Mouse (Mus musculus): ENCODE results near the gene Mdp1. TPM values are rescaled to one million over a fixed set of nuclear protein-coding genes. Genes with fewer than 3 reads are reported as not detected.

Mdp1 gene
- polyA plus RNA-seq, 1 experiment: 50.4 TPM

DNA sequence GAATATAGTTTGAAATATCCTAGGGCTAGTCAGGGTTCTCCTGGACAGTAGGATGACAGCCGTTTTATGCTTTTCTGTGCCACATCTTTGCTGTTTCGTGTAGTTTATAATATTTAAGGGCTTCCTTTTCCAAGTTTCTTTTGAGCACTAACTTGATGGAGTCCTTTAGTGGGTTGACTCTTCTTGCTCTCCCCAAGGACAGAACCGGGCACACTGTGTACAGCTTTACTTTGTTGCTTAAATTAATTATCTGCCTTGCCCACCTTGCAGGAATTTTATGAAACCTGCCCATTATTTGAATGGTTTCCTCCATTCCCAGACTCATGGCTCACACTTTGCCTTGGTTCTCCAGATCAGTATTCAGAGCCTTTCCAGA is 21.8 kb upstream of the Mdp1 start:
- H3K4me3 ChIP-seq (replicated peaks; ENCODE audit: control insufficient read depth, low read depth, low read length): peak overlapping the region; percentile 74
- TF ChIP-seq CTCF (IDR thresholded peaks at IDR 0.05; ENCODE audit: control insufficient read depth, insufficient read depth, low read length) (no peak), POLR2A (IDR thresholded peaks at IDR 0.05; ENCODE audit: borderline replicate concordance, control insufficient read depth, low read depth, low read length) (no peak)
- no peaks in the 10 kb centered on the region for H3K4me1 ChIP-seq (ENCODE audit: control insufficient read depth, insufficient read depth, low read length)
- H3K27ac ChIP-seq (ENCODE audit: control insufficient read depth, insufficient read depth, low read depth, low read length, poor library complexity): peak overlapping the region; percentile 96
- 8% methylated on average over 3 of the region's 3 CpGs for WGBS

DNA sequence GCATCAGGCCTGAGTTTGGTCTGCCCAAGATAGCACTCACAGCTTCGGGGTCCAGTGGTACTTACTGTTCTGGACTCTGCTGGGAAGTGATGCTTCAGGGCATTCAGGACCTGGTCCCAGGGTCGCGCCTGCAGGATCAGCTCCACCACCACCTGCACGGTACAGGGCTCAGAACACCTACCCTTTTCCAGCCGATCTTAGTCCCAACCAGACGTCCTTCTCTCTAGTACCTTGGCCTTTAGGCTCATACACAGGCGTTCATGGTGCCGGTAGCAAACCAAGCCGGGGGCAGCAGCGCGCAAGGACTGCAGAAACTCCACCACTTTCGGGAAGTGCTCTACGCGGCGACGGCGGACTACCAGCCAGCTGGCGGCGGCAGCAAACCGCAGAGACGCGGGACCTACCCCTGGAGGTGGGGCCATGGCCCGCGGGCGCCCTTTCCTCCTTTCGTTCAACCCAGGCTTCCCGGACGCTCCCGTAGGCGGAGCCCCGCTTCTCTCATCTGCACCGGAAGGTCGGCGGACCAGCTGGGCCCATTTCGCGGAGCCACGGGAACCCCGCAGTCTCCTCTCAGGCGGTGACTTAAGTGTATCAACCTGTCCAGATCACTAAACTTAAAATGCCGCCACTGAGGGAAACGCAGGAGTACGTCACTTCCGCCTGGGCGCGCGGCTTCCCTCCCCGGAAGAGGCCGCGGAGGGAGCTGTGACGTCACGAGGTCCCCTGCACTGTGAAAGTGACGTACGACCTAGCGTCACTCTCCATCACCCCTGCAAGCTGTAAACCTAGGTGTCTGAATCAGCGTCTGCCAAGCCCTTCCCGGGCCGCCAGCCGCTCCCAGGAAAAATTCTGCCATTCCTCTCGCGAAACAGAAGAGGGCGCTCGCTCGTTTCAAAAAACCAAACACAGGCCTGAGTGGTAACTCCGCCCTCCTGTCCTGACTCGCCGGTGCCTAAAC is 21.1 kb upstream of the Mdp1 start, which contains the start of gene Tinf2:
Tinf2 (minus strand) TSS at position 661 of the 958 bp plus-strand sequence.
- peak; percentile 67 for TF ChIP-seq CTCF (IDR thresholded peaks at IDR 0.05; ENCODE audit: control insufficient read depth, insufficient read depth, low read length)
- TF ChIP-seq POLR2A (IDR thresholded peaks at IDR 0.05; ENCODE audit: borderline replicate concordance, control insufficient read depth, low read depth, low read length): peak; percentile 58; the same call in 1 of the 2 replicates
- peak within 1 kb of the TSS; percentile 96 for H3K27ac ChIP-seq (ENCODE audit: control insufficient read depth, insufficient read depth, low read depth, low read length, poor library complexity)
- no peaks in the 10 kb centered on the region for H3K4me1 ChIP-seq (ENCODE audit: control insufficient read depth, insufficient read depth, low read length)
- H3K4me3 ChIP-seq (replicated peaks; ENCODE audit: control insufficient read depth, low read depth, low read length): peak within 1 kb of the TSS; percentile 74
- under 1% methylated on average over 66 of the region's 66 CpGs for WGBS

DNA sequence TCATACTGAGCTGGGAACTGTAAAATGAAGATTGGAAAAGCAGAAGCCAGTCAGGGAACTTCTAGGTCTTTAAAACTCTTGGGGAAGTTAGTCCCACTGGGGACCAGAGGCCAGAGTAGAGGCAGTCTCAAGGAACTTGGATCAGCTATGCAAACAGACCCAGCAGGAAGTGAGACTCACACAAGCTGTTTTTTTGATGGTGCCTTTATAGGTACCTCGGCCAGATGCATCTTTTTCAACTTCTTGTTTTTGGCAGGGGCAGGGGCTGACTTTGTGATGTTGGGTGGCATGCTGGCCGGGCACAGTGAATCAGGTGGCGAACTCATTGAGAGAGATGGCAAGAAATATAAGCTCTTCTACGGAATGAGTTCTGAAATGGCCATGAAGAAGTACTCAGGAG is 17.3 kb upstream of the Mdp1 start:
- 66% methylated on average over 4 of the region's 4 CpGs for WGBS
- no peak overlapping the region for H3K4me3 ChIP-seq (replicated peaks; ENCODE audit: control insufficient read depth, low read depth, low read length)
- no peak overlapping the region for H3K27ac ChIP-seq (ENCODE audit: control insufficient read depth, insufficient read depth, low read depth, low read length, poor library complexity)
- no peaks in the 10 kb centered on the region for H3K4me1 ChIP-seq (ENCODE audit: control insufficient read depth, insufficient read depth, low read length)
- no peak for TF ChIP-seq POLR2A (IDR thresholded peaks at IDR 0.05; ENCODE audit: borderline replicate concordance, control insufficient read depth, low read depth, low read length)
- no peak for TF ChIP-seq CTCF (IDR thresholded peaks at IDR 0.05; ENCODE audit: control insufficient read depth, insufficient read depth, low read length)

DNA sequence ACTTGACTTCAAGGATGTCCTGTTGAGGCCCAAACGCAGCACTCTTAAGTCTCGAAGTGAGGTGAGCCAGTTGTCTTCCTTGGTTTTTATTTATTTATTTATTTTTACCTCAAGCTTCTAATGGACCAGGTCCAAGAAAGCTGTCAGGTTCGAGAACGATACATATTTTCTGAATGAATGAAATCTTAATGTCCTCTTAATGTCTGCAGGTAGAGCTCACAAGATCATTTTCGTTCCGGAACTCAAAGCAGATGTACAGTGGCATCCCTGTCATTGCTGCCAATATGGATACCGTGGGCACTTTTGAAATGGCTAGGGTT is 12.4 kb upstream of the Mdp1 start:
- WGBS: 53% methylated on average over 7 of the region's 7 CpGs
- Histone ChIP-seq H3K4me3 (replicated peaks; ENCODE audit: control insufficient read depth, low read depth, low read length) (peak overlapping the region; percentile 75), H3K4me1 (ENCODE audit: control insufficient read depth, insufficient read depth, low read length) (no peaks in the 10 kb centered on the region; the same call in 1 of the 2 replicates), H3K27ac (ENCODE audit: control insufficient read depth, insufficient read depth, low read depth, low read length, poor library complexity) (no peak overlapping the region)
- TF ChIP-seq CTCF (IDR thresholded peaks at IDR 0.05; ENCODE audit: control insufficient read depth, insufficient read depth, low read length): no peak
- no peak for TF ChIP-seq POLR2A (IDR thresholded peaks at IDR 0.05; ENCODE audit: borderline replicate concordance, control insufficient read depth, low read depth, low read length)

DNA sequence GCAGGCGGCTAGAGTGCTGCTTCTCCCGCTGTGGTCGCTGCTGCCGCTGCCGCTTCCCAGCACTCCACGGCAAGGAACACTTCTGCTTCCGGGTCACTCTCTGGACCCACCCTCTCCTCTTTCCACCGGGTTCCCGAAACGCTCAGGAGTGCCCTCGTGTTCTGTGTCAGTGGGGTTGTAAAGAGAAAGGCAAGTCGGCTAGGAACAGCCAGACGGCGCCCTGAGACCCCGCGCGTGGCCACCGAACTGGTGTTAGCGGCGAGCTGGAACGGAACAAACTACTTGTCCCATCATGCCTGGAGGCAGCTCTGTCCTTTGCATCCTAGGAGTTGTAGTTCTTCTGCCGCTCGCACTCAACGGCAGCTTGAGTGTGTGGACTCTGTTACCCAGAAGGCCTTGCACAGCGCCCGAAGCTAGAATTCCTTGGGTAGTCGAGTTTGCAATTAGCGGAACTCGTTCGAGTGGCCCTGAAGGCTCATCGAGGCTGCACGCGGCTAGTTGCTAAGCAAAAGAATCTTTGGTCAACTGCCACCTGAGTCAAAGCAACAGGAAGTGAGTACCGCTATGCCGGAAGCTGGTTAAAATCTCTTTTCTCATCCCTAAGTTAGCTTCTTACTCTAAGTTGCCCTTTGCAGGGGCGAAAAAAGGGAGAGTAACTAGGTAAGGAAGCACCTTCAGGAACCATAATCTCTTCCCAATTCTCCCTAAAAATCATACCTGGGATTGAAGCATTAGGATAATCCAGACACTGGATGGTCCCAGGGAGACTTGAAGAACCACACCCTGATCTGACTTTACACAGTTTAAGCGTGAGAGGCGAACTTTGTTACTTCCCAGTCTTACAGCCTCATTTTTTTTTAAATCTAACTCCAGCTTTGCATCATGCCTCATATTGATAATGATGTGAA is 11.8 kb upstream of the Mdp1 start, which contains the start of the genes Gmpr2 and Nedd8:
Gmpr2 (plus strand) TSS at position 109 of the 908 bp plus-strand sequence.
Nedd8 (minus strand) TSS at position 292 of the 908 bp plus-strand sequence.
- Histone ChIP-seq H3K4me1 (ENCODE audit: control insufficient read depth, insufficient read depth, low read length) (no peaks in the 10 kb centered on the region; the same call in 1 of the 2 replicates), H3K27ac (ENCODE audit: control insufficient read depth, insufficient read depth, low read depth, low read length, poor library complexity) (peak within 1 kb of the TSS; percentile 80), H3K4me3 (replicated peaks; ENCODE audit: control insufficient read depth, low read depth, low read length) (peak within 1 kb of the TSS; percentile 75)
- under 1% methylated on average over 38 of the region's 38 CpGs for WGBS
- TF ChIP-seq CTCF (IDR thresholded peaks at IDR 0.05; ENCODE audit: control insufficient read depth, insufficient read depth, low read length) (0 out of 2 replicates have a peak, but pooled peaks have one; percentile 7), POLR2A (IDR thresholded peaks at IDR 0.05; ENCODE audit: borderline replicate concordance, control insufficient read depth, low read depth, low read length) (peak; percentile 63; the same call in 1 of the 2 replicates)

DNA sequence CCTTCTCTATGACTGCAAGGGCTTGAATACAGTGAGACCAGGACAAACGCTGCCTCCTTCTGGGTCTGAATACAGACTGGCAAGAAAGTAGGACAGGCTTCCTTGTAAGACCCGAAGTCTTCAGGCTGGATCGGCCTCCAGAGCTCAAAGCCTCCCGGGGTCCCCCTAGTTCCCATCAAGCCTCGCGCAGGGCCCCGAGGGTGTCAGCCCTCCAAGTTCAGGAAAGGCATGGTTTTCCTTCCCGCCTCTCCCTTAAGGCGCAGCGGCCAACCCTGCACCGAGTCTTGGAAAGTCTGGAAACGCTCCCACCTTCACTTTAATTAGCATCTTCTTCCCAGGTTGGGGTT is 11.2 kb upstream of the Mdp1 start:
- under 1% methylated on average over 12 of the region's 12 CpGs for WGBS
- Histone ChIP-seq H3K4me1 (ENCODE audit: control insufficient read depth, insufficient read depth, low read length) (no peaks in the 10 kb centered on the region; the same call in 1 of the 2 replicates), H3K27ac (ENCODE audit: control insufficient read depth, insufficient read depth, low read depth, low read length, poor library complexity) (peak overlapping the region; percentile 80), H3K4me3 (replicated peaks; ENCODE audit: control insufficient read depth, low read depth, low read length) (peak overlapping the region; percentile 75)
- TF ChIP-seq CTCF (IDR thresholded peaks at IDR 0.05; ENCODE audit: control insufficient read depth, insufficient read depth, low read length) (no peak), POLR2A (IDR thresholded peaks at IDR 0.05; ENCODE audit: borderline replicate concordance, control insufficient read depth, low read depth, low read length) (no peak)

DNA sequence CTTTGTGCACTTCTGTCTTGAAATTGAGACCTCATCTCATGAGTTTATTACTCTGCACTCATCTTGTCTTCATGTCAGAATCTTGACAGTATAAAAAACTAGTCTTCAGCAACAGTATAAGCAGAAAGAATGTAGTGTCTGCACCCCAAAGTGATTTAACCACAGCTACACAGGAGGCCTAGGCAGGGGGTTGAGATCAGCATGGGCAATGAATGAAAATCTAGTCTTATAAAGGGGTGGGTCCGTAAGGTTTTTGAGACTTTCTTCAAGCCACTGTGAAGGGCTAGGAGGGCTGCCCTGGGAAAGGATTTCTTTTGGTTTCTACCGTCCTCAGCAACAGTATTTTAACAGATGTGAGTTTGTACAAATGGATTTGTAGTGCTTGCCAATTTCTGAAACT is 328 bp upstream of the Mdp1 start:
- Histone ChIP-seq H3K27ac (ENCODE audit: control insufficient read depth, insufficient read depth, low read depth, low read length, poor library complexity) (0 out of 2 replicates have a peak overlapping the region, but pooled peaks have one; percentile 69), H3K4me3 (replicated peaks; ENCODE audit: control insufficient read depth, low read depth, low read length) (peak overlapping the region; percentile 76), H3K4me1 (ENCODE audit: control insufficient read depth, insufficient read depth, low read length) (no peaks in the 10 kb centered on the region)
- WGBS: 60% methylated on average over 2 of the region's 2 CpGs
- TF ChIP-seq POLR2A (IDR thresholded peaks at IDR 0.05; ENCODE audit: borderline replicate concordance, control insufficient read depth, low read depth, low read length) (no peak), CTCF (IDR thresholded peaks at IDR 0.05; ENCODE audit: control insufficient read depth, insufficient read depth, low read length) (no peak)
